Mouse (Mus musculus) intestine, postnatal 0 days (tissue): ENCODE data around the gene Pld1. TPM values are rescaled to one million over a fixed set of nuclear protein-coding genes. Genes with fewer than 3 reads are reported as not detected.

ENCODE experiments used
- ATAC-seq: fragments of 200-750 bp; cut with Nextera tagmentation; 2 replicates; pipeline ENCODE4 v1.8.0; 2017; ENCODE audit warnings: mild to moderate bottlenecking, moderate TSS enrichment, moderate library complexity
- H3K27ac ChIP-seq: fragments of 300-500 bp; sonication (generic); 2 replicates; pipeline ENCODE4 v1.5.1; 2014; ENCODE audit warnings: mild to moderate bottlenecking, low read depth, low read length, moderate library complexity
- H3K27me3 ChIP-seq: fragments of 300-500 bp; sonication (generic); replicated peaks from 2 replicates; pipeline ENCODE4 v1.6.1; 2014; ENCODE audit warnings: low read length, mixed read lengths; ENCODE audit not compliant: control insufficient read depth, insufficient read depth
- H3K36me3 ChIP-seq: fragments of 300-500 bp; sonication (generic); 2 replicates; pipeline ENCODE4 v1.6.1; 2014; ENCODE audit warnings: mild to moderate bottlenecking, moderate library complexity; ENCODE audit not compliant: control insufficient read depth, insufficient read depth
- H3K4me1 ChIP-seq: fragments of 300-500 bp; sonication (generic); replicated peaks from 2 replicates; pipeline ENCODE4 v1.6.1; 2014; ENCODE audit warnings: antibody characterized with exemption, low read length, mixed read lengths; ENCODE audit not compliant: control insufficient read depth, insufficient read depth
- H3K4me2 ChIP-seq: fragments of 300-500 bp; sonication (generic); replicated peaks from 2 replicates; pipeline ENCODE4 v1.6.1; 2014; ENCODE audit warnings: low read depth, mild to moderate bottlenecking, moderate library complexity
- H3K4me3 ChIP-seq: fragments of 300-500 bp; sonication (generic); 2 replicates; pipeline ENCODE4 v1.5.1; 2014; ENCODE audit warnings: low read depth, low read length
- H3K9ac ChIP-seq: fragments of 300-500 bp; sonication (generic); 2 replicates; pipeline ENCODE4 v1.6.1; 2014; ENCODE audit warnings: mild to moderate bottlenecking, low read depth, low read length
- H3K9me3 ChIP-seq: fragments of 300-500 bp; sonication (generic); 2 replicates; pipeline ENCODE4 v1.6.1; 2016; ENCODE audit warnings: mixed run types; ENCODE audit not compliant: control insufficient read depth
- CTCF ChIP-seq: sonication (generic); IDR thresholded peaks from 2 replicates; pipeline ENCODE4 v1.5.1; 2016; ENCODE audit warnings: low read depth, mild to moderate bottlenecking, control low read depth, antibody characterized with exemption, moderate library complexity
- WGBS: fragments of 180-500 bp; shearing (Covaris S2); extraction: QIAGEN DNeasy Blood & Tissue Kit; methylation state at CpG from one replicate; pipeline ENCODE4 v1.1.7; 2014; 5-methylcytosine and 5-hydroxymethylcytosine counted together
- polyA plus RNA-seq: library from polyadenylated mRNA; unstranded; fragments of >200 nt; fragmentation: Nextera tagmentation; extraction: Ambion mirVana; gene quantifications from 2 replicates; pipeline ENCODE4 v1.2.1, GENCODE M21; 2015

Gene Pld1
- polyA plus RNA-seq, 1 experiment from 2014 or later: 18.1 TPM

GRCm38 (mm10) chr3:28041236-28041635 lies 102.7 kb downstream of the Pld1 start:
- no peaks in the 10 kb centered on the region for H3K27me3 ChIP-seq
- no peak overlapping the region for H3K4me3 ChIP-seq
- TF ChIP-seq CTCF: no peak
- H3K9me3 ChIP-seq: no peaks in the 10 kb centered on the region
- H3K27ac ChIP-seq: no peak overlapping the region
- no peak overlapping the region for H3K9ac ChIP-seq
- 0 out of 2 replicates have a peak, but pooled peaks cover 3% of the 10 kb centered on the region for H3K4me1 ChIP-seq
- no peak for ATAC-seq
- H3K4me2 ChIP-seq: no peak overlapping the region
- 78% methylated on average over 8 of the region's 8 CpGs for WGBS
- peaks cover 44% of the 10 kb centered on the region for H3K36me3 ChIP-seq

GRCm38 (mm10) chr3:28042366-28042765 lies 103.9 kb downstream of the Pld1 start:
- 86% methylated on average over 4 of the region's 4 CpGs for WGBS
- TF ChIP-seq CTCF: no peak
- H3K27me3 ChIP-seq: no peaks in the 10 kb centered on the region
- H3K36me3 ChIP-seq: peaks cover 55% of the 10 kb centered on the region
- H3K9ac ChIP-seq: no peak overlapping the region
- H3K4me3 ChIP-seq: no peak overlapping the region
- H3K27ac ChIP-seq: no peak overlapping the region
- no peaks in the 10 kb centered on the region for H3K9me3 ChIP-seq
- H3K4me1 ChIP-seq: no peaks in the 10 kb centered on the region
- H3K4me2 ChIP-seq: no peak overlapping the region
- ATAC-seq: no peak

GRCm38 (mm10) chr3:28047599-28047998 lies 109.1 kb downstream of the Pld1 start:
- peaks cover 55% of the 10 kb centered on the region for H3K36me3 ChIP-seq
- no peak for TF ChIP-seq CTCF
- no peak overlapping the region for H3K4me3 ChIP-seq
- no peaks in the 10 kb centered on the region for H3K27me3 ChIP-seq
- no peaks in the 10 kb centered on the region for H3K9me3 ChIP-seq
- no peaks in the 10 kb centered on the region for H3K4me1 ChIP-seq
- H3K4me2 ChIP-seq: no peak overlapping the region
- no peak for ATAC-seq
- 81% methylated on average over 5 of the region's 5 CpGs for WGBS
- H3K9ac ChIP-seq: no peak overlapping the region
- H3K27ac ChIP-seq: no peak overlapping the region

GRCm38 (mm10) chr3:28049526-28049925 lies 111.0 kb downstream of the Pld1 start:
- no peak for TF ChIP-seq CTCF
- no peak for ATAC-seq

GRCm38 (mm10) chr3:28053076-28053475 lies 114.6 kb downstream of the Pld1 start:
- peaks cover 23% of the 10 kb centered on the region for H3K36me3 ChIP-seq
- no peak overlapping the region for H3K27ac ChIP-seq
- no peaks in the 10 kb centered on the region for H3K27me3 ChIP-seq
- H3K4me1 ChIP-seq: no peaks in the 10 kb centered on the region
- no peak overlapping the region for H3K4me2 ChIP-seq
- H3K4me3 ChIP-seq: no peak overlapping the region
- no peak for ATAC-seq
- no peaks in the 10 kb centered on the region for H3K9me3 ChIP-seq
- 90% methylated on average over 4 of the region's 4 CpGs for WGBS
- H3K9ac ChIP-seq: no peak overlapping the region
- no peak for TF ChIP-seq CTCF

More at GRCm38 (mm10) chr3:28049526-28049925, 111.0 kb downstream of the Pld1 start:
- no peaks in the 10 kb centered on the region for H3K4me1 ChIP-seq
- no peaks in the 10 kb centered on the region for H3K9me3 ChIP-seq
- no peak overlapping the region for H3K27ac ChIP-seq
- H3K27me3 ChIP-seq: no peaks in the 10 kb centered on the region
- H3K9ac ChIP-seq: no peak overlapping the region
- no peak overlapping the region for H3K4me3 ChIP-seq
- 69% methylated on average over 2 of the region's 2 CpGs for WGBS
- peaks cover 36% of the 10 kb centered on the region for H3K36me3 ChIP-seq
- no peak overlapping the region for H3K4me2 ChIP-seq

- Histone ChIP-seq H3K4me3 (no peak overlapping the region), H3K27ac (no peak overlapping the region), H3K9ac (no peak overlapping the region), H3K4me2 (no peak overlapping the region), H3K9me3 (no peaks in the 10 kb centered on the region), H3K27me3 (no peaks in the 10 kb centered on the region), H3K36me3 (peaks cover 23% of the 10 kb centered on the region), H3K4me1 (no peaks in the 10 kb centered on the region)
- WGBS: 27% methylated on average over 4 of the region's 4 CpGs
- peak; percentile 86 for ATAC-seq
- no peak for TF ChIP-seq CTCF
These were observed 122.2 kb downstream of the Pld1 start for GRCm38 (mm10) chr3:28060713-28061112.

- Histone ChIP-seq H3K36me3 (peaks cover 23% of the 10 kb centered on the region), H3K27ac (no peak overlapping the region), H3K4me3 (no peak overlapping the region), H3K4me2 (no peak overlapping the region), H3K9me3 (no peaks in the 10 kb centered on the region), H3K4me1 (no peaks in the 10 kb centered on the region), H3K27me3 (no peaks in the 10 kb centered on the region), H3K9ac (no peak overlapping the region)
- TF ChIP-seq CTCF: no peak
- peak; percentile 77 for ATAC-seq
These were observed 122.7 kb downstream of the Pld1 start for GRCm38 (mm10) chr3:28061155-28061554.
